Mouse (Mus musculus): ENCODE measurements at regions not wholly inside any gene's neighbourhood (a gene's known extent, or its start where the extent isn't known, plus 50 kb on each side); places are given as distances from the start of the nearest gene placed in this dataset.

DNA sequence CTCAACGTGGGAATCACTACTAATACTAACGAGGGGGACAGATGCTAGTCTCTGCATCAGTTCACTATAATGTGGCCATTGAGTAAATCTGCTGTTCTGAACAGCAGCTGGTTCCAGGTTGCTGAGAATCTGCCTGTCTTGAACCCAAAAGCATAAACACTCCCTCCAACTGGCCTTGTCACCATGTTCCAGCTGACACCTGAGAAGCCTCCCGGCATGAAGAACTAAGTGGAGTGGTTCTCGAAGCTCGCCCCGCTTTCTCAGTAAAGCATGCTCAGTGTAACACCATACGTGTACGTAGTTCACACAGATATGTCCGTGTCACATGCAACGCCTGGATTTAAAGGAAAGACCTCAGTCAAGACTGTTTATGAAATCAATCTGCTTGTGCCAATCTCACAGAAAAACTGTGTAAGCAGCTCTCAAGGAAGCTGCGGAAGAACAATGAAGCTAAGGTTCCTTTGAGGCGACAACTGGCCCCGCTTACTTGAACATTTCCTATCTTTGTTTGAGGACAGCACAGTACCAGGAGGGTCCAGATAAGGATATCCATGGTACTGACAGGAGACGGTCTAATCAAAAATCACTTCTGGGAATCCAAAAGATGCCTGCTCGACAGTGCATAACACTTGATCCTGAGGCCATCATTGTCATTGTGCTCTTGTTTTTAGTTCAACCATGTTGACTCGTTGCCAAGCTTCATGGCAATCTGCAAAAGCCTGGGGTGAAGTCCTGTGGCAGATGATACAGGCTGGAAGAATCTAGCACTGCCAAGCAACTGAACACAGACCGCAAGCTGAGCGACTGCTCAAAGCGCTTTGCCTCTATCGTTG, 82.8 kb upstream of the Myo10 start:
- no peak for TF ChIP-seq GATA1 (IDR thresholded peaks at IDR 0.05; ENCODE audit: borderline replicate concordance, low read length)
- TF ChIP-seq FLI1 (IDR thresholded peaks at IDR 0.05; ENCODE audit: low read length): no peak
